Mouse (Mus musculus) gastrocnemius, postnatal 10 days (tissue): Measurements from ENCODE around the gene Emc6. TPM values are rescaled to one million over a fixed set of nuclear protein-coding genes. Genes with fewer than 3 reads are reported as not detected.

Experiments used
- total RNA-seq, 2 experiments: library from RNA; stranded (reverse); gene quantifications; 2 replicates each; pipeline ENCODE4 v1.2.3; 2021

Emc6 gene
- total RNA-seq, 2 experiments from 2014 or later, result 70.7 to 81.6 TPM

Other genes with a start within 250 kb of the Emc6 start
- gene Atp2a3, start 215.9 kb downstream of the Emc6 start, total RNA-seq, result 10 to 100 TPM; 22.4 to 25.0 TPM
- gene P2rx1, start 177.9 kb downstream of the Emc6 start, total RNA-seq, result 1 to 10 TPM in 1 of 2 experiments, under 1 TPM in 1; 0.85 to 1.2 TPM
- gene Camkk1, start 158.0 kb downstream of the Emc6 start, total RNA-seq, result 1 to 10 TPM; 1.7 to 2.2 TPM
- 1 to 10 TPM; 4.6 to 6.6 TPM for gene Ncbp3, start 129.3 kb downstream of the Emc6 start, total RNA-seq
- under 1 TPM; 0.05 to 0.20 TPM for gene Itgae, start 86.5 kb downstream of the Emc6 start, total RNA-seq
- gene Haspin, start 38.7 kb downstream of the Emc6 start, total RNA-seq, result 1 to 10 TPM; 1.7 to 2.0 TPM
- gene P2rx5, start 16.6 kb downstream of the Emc6 start, total RNA-seq, result 1 to 10 TPM; 6.0 to 7.2 TPM
- 10 to 100 TPM; 30.2 to 32.3 TPM for gene Tax1bp3, start within 50 bp of the Emc6 start, total RNA-seq
- gene Ctns, start 22.0 kb upstream of the Emc6 start, total RNA-seq, result 10 to 100 TPM in 1 of 2 experiments, 1 to 10 TPM in 1; 9.4 to 12.1 TPM
- gene Shpk, start 22.4 kb upstream of the Emc6 start, total RNA-seq, result 1 to 10 TPM; 1.9 TPM
- under 1 TPM in 1 of 2 experiments, not detected in 1; 0.16 TPM for gene Trpv1, start 57.3 kb upstream of the Emc6 start, total RNA-seq
- under 1 TPM; 0.05 to 0.07 TPM for gene Trpv3, start 90.4 kb upstream of the Emc6 start, total RNA-seq
- gene Aspa, start 152.6 kb upstream of the Emc6 start, total RNA-seq, result 1 to 10 TPM; 1.5 to 2.2 TPM
- gene Gm49340, start 152.7 kb upstream of the Emc6 start, total RNA-seq, result not detected
- gene Spata22, start 152.7 kb upstream of the Emc6 start, total RNA-seq, result not detected
- not detected for gene Olfr20, start 173.7 kb upstream of the Emc6 start, total RNA-seq
- not detected for gene Olfr376, start 194.2 kb upstream of the Emc6 start, total RNA-seq
- gene Olfr1, start 222.6 kb upstream of the Emc6 start, total RNA-seq, result not detected